Comparison of ENCODE assay signal across 8 mouse cellular contexts in the genomic region with DNA sequence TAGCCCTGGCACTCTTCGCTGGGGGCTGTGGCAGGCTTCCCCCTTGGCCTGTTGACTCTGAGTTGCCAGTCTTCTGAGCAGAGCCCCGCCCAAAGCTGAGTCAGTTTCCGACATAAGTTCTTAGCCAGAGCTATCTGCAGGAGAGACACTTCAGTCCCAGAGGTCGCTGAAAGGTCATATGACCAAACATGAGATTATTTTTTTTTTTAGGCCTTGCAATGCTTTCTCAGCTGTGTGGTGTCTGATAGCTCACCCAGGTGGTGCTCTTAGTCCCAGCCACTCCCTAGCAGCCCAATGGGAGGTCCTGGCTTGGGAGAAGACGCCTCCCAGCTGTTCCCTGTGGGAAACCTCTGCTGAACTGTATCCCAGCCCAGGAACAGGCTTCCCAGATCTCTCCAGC. TPM values are rescaled to one million over a fixed set of nuclear protein-coding genes. Genes with fewer than 3 reads are reported as not detected.
DNase-seq lines count a peak whose midpoint lies in the region; TF ChIP-seq lines count a peak whose summit lies in the region.

No protein-coding gene starts in this region.

- TF ChIP-seq POLR2A in kidney, adult 2 months (IDR thresholded peaks at IDR 0.05; ENCODE audit: low read depth, low read length): no peak

- H3K4me1 ChIP-seq in kidney, adult 2 months (ENCODE audit: control insufficient read depth, insufficient read depth, low read length): peaks cover 23% of the 10 kb centered on the region

- H3K27me3 ChIP-seq in kidney, adult 2 months (replicated peaks; ENCODE audit: control insufficient read depth, insufficient read depth, low read length): no peaks in the 10 kb centered on the region

- TF ChIP-seq CTCF in kidney, adult 2 months (conservative IDR thresholded peaks at IDR 0.05; ENCODE audit: insufficient read depth, insufficient read length, low read depth, low read length): no peak

- H3K36me3 ChIP-seq in kidney, adult 2 months (ENCODE audit: control insufficient read depth, insufficient read depth, low read length): no peaks in the 10 kb centered on the region

- H3K4me3 ChIP-seq in kidney, adult 2 months (ENCODE audit: insufficient read depth, low read depth, low read length): no peak overlapping the region

- peak; percentile 18 to 26 for DNase-seq in CD8-positive naive resting alpha-beta T cell, adult 2 months (ENCODE audit: low read depth in 2 of 2, low spot score in 2 of 2)
- peak; percentile 60 for DNase-seq in R1 (ENCODE audit: low read depth, low spot score)
- DNase-seq in gastrocnemius, postnatal 25 days: peak; percentile 65
- DNase-seq in kidney, adult 2 months: peak; percentile 87
- DNase-seq in lung, postnatal 14 days: peak; percentile 74
- DNase-seq in cerebellum, adult 8-10 months: no peak
- no peak for DNase-seq in left cerebral cortex, postnatal 4 days
- DNase-seq in right cerebral cortex, adult 18-20 months: no peak

- 37% methylated on average over 5 of the region's 5 CpGs for WGBS in kidney, adult 2 months

- H3K27ac ChIP-seq in kidney, adult 2 months (ENCODE audit: insufficient read depth, low read depth, low read length): peak overlapping the region; percentile 61

- intact Hi-C loops in left cerebral cortex, postnatal 4 days (cut with DNase I): no loop called here

RNA-seq across cellular contexts. Expression of a gene that starts 22.7 kb away (rescaled TPM):
- 10 to 100 TPM; 19.1 to 20.6 TPM for total RNA-seq in gastrocnemius, postnatal 25 days (2021)
- 41.3 and 43.6 TPM in 2 replicates for polyA plus RNA-seq in kidney, adult 2 months (2012; rRNA removed)
- 100 to 1,000 TPM; 113 to 119 TPM for total RNA-seq in left cerebral cortex, postnatal 4 days (2021)

Comparison
In these comparisons a context has a peak if more than half of its experiments do, and no peak if none do; other contexts are left out.
1. DNase-seq: peak in CD8-positive naive resting alpha-beta T cell, adult 2 months (2 of 2), R1 (single experiment), gastrocnemius, postnatal 25 days (single experiment), kidney, adult 2 months (single experiment) and lung, postnatal 14 days (single experiment); none in cerebellum, adult 8-10 months (single experiment), left cerebral cortex, postnatal 4 days (single experiment) and right cerebral cortex, adult 18-20 months (single experiment).
2. RNA of a gene that starts 22.7 kb away (total RNA-seq): 113 to 119 TPM in left cerebral cortex, postnatal 4 days; 19.1 to 20.6 TPM in gastrocnemius, postnatal 25 days; every median in the first group is over 4 times any median in the second.